Mouse (Mus musculus) limb, embryonic 15.5 days (tissue): Measurements from ENCODE around the gene Zmynd8. TPM values are rescaled to one million over a fixed set of nuclear protein-coding genes. Genes with fewer than 3 reads are reported as not detected.
"Not testable (repeated sequence)": the region's sequence is repeated elsewhere in the genome, so short reads cannot be mapped to it uniquely, and the experiment has no call there.

Source experiments
- ATAC-seq: fragments of 200-750 bp; cut with Nextera tagmentation; 2 replicates; pipeline ENCODE4 v1.8.0; 2017; ENCODE audit warnings: low read depth, moderate TSS enrichment; ENCODE audit not compliant: insufficient number of reproducible peaks, low FRiP score, low TSS enrichment
- H3K27ac ChIP-seq: fragments of 300-500 bp; sonication (generic); 2 replicates; pipeline ENCODE4 v1.5.1; 2015; ENCODE audit warnings: moderate library complexity, mild to moderate bottlenecking, inconsistent platforms
- H3K27me3 ChIP-seq: fragments of 300-500 bp; sonication (generic); 2 replicates; pipeline ENCODE4 v1.6.1; 2015; ENCODE audit warnings: inconsistent platforms
- H3K36me3 ChIP-seq: fragments of 300-500 bp; sonication (generic); 2 replicates; pipeline ENCODE4 v1.6.1; 2015; ENCODE audit warnings: inconsistent platforms
- H3K4me1 ChIP-seq: fragments of 300-500 bp; sonication (generic); 2 replicates; pipeline ENCODE4 v1.6.1; 2015; ENCODE audit warnings: inconsistent platforms
- H3K4me2 ChIP-seq: fragments of 300-500 bp; sonication (generic); 2 replicates; pipeline ENCODE4 v1.6.1; 2015; ENCODE audit warnings: mild to moderate bottlenecking, inconsistent platforms
- H3K4me3 ChIP-seq: fragments of 300-500 bp; sonication (generic); 2 replicates; pipeline ENCODE4 v1.5.1; 2015; ENCODE audit warnings: mild to moderate bottlenecking, inconsistent platforms
- H3K9ac ChIP-seq: fragments of 300-500 bp; sonication (generic); 2 replicates; pipeline ENCODE4 v1.6.1; 2015; ENCODE audit warnings: inconsistent platforms
- H3K9me3 ChIP-seq: fragments of 300-500 bp; sonication (generic); 2 replicates; pipeline ENCODE4 v1.6.1; 2016; ENCODE audit warnings: inconsistent platforms
- WGBS: fragments of 180-500 bp; shearing (Covaris S2); methylation state at CpG from one replicate; pipeline ENCODE4 v1.1.7; 2015; 5-methylcytosine and 5-hydroxymethylcytosine counted together
- polyA plus RNA-seq: library from polyadenylated mRNA; unstranded; fragments of >200 nt; fragmentation: Nextera tagmentation; extraction: Ambion mirVana; gene quantifications from 2 replicates; pipeline ENCODE4 v1.2.1, GENCODE M21; 2015

Zmynd8 gene
- polyA plus RNA-seq, 1 experiment from 2014 or later = 52.2 TPM

GRCm38 (mm10) chr2:165808179-165808975 lies 90.4 kb downstream of the Zmynd8 start:
- H3K9ac ChIP-seq = no peak overlapping the region
- no peaks in the 10 kb centered on the region; the same call in 1 of the 2 replicates for H3K4me1 ChIP-seq
- no peaks in the 10 kb centered on the region for H3K27me3 ChIP-seq
- H3K36me3 ChIP-seq = peaks cover 86% of the 10 kb centered on the region
- no peak overlapping the region for H3K4me3 ChIP-seq
- peak overlapping the region; percentile 17; the same call in 1 of the 2 replicates for H3K27ac ChIP-seq
- WGBS = 90% methylated on average over 12 of the region's 12 CpGs
- ATAC-seq = no peak
- H3K4me2 ChIP-seq = no peak overlapping the region
- H3K9me3 ChIP-seq = no peaks in the 10 kb centered on the region

GRCm38 (mm10) chr2:165800174-165800573 lies 98.6 kb downstream of the Zmynd8 start:
- not testable (repeated sequence) for H3K4me3 ChIP-seq, H3K27me3 ChIP-seq, H3K9me3 ChIP-seq, H3K4me1 ChIP-seq, ATAC-seq, H3K9ac ChIP-seq, H3K4me2 ChIP-seq, H3K27ac ChIP-seq
- H3K36me3 ChIP-seq = peaks cover 80% of the 10 kb centered on the region
- WGBS = 93% methylated on average over 3 of the region's 3 CpGs

- Histone ChIP-seq H3K36me3 (peaks cover 83% of the 10 kb centered on the region), H3K4me1 (no peaks in the 10 kb centered on the region), H3K27ac (no peak overlapping the region), H3K4me2 (no peak overlapping the region), H3K4me3 (no peak overlapping the region), H3K27me3 (no peaks in the 10 kb centered on the region), H3K9me3 (no peaks in the 10 kb centered on the region), H3K9ac (no peak overlapping the region)
- ATAC-seq = no peak
- WGBS = 70% methylated on average over 8 of the region's 8 CpGs
Measured at GRCm38 (mm10) chr2:165797876-165798275, 100.9 kb downstream of the Zmynd8 start.

GRCm38 (mm10) chr2:165793283-165793638 lies 105.6 kb downstream of the Zmynd8 start:
- H3K27ac ChIP-seq = no peak overlapping the region
- 0 out of 2 replicates have a peak, but pooled peaks cover 2% of the 10 kb centered on the region for H3K4me1 ChIP-seq
- H3K36me3 ChIP-seq = peaks cover 92% of the 10 kb centered on the region
- WGBS = 77% methylated on average over 3 of the region's 3 CpGs
- ATAC-seq = no peak
- no peaks in the 10 kb centered on the region for H3K27me3 ChIP-seq
- no peak overlapping the region for H3K9ac ChIP-seq
- H3K9me3 ChIP-seq = no peaks in the 10 kb centered on the region
- no peak overlapping the region for H3K4me3 ChIP-seq
- no peak overlapping the region for H3K4me2 ChIP-seq

- Histone ChIP-seq H3K27ac (no peak overlapping the region), H3K9ac (no peak overlapping the region), H3K9me3 (no peaks in the 10 kb centered on the region), H3K27me3 (no peaks in the 10 kb centered on the region), H3K4me2 (no peak overlapping the region), H3K4me1 (peaks cover 7% of the 10 kb centered on the region), H3K36me3 (peaks cover 92% of the 10 kb centered on the region), H3K4me3 (no peak overlapping the region)
- WGBS = 81% methylated on average over 25 of the region's 25 CpGs
- ATAC-seq = no peak
Measured at GRCm38 (mm10) chr2:165792431-165793282, 106.2 kb downstream of the Zmynd8 start.

GRCm38 (mm10) chr2:165791657-165792056 lies 107.2 kb downstream of the Zmynd8 start:
- H3K9me3 ChIP-seq = no peaks in the 10 kb centered on the region
- peaks cover 9% of the 10 kb centered on the region for H3K4me1 ChIP-seq
- H3K36me3 ChIP-seq = peaks cover 91% of the 10 kb centered on the region
- ATAC-seq = no peak
- 62% methylated on average over 9 of the region's 9 CpGs for WGBS
- H3K27ac ChIP-seq = no peak overlapping the region
- no peaks in the 10 kb centered on the region for H3K27me3 ChIP-seq
- no peak overlapping the region for H3K4me3 ChIP-seq
- no peak overlapping the region for H3K9ac ChIP-seq
- no peak overlapping the region for H3K4me2 ChIP-seq

GRCm38 (mm10) chr2:165791026-165791425 lies 107.8 kb downstream of the Zmynd8 start:
- Histone ChIP-seq H3K9ac (no peak overlapping the region), H3K4me3 (no peak overlapping the region), H3K4me2 (no peak overlapping the region), H3K4me1 (peaks cover 9% of the 10 kb centered on the region), H3K27ac (no peak overlapping the region), H3K27me3 (no peaks in the 10 kb centered on the region), H3K9me3 (no peaks in the 10 kb centered on the region), H3K36me3 (peaks cover 90% of the 10 kb centered on the region)
- ATAC-seq = no peak
- WGBS = 73% methylated on average over 7 of the region's 7 CpGs

GRCm38 (mm10) chr2:165789667-165790066 lies 109.1 kb downstream of the Zmynd8 start:
- Histone ChIP-seq H3K4me3 (no peak overlapping the region), H3K4me1 (peaks cover 9% of the 10 kb centered on the region), H3K27me3 (no peaks in the 10 kb centered on the region), H3K4me2 (no peak overlapping the region), H3K27ac (no peak overlapping the region), H3K9ac (no peak overlapping the region), H3K9me3 (no peaks in the 10 kb centered on the region), H3K36me3 (peaks cover 94% of the 10 kb centered on the region)
- ATAC-seq = no peak
- WGBS = 93% methylated on average over 3 of the region's 3 CpGs

GRCm38 (mm10) chr2:165788796-165789195 lies 110.0 kb downstream of the Zmynd8 start:
- Histone ChIP-seq H3K27ac (no peak overlapping the region), H3K4me1 (peaks cover 9% of the 10 kb centered on the region), H3K9ac (no peak overlapping the region), H3K4me3 (no peak overlapping the region), H3K36me3 (peaks cover 96% of the 10 kb centered on the region), H3K27me3 (no peaks in the 10 kb centered on the region), H3K9me3 (no peaks in the 10 kb centered on the region), H3K4me2 (no peak overlapping the region)
- no peak for ATAC-seq
- 89% methylated on average over 9 of the region's 9 CpGs for WGBS

- Histone ChIP-seq H3K4me3 (no peak overlapping the region), H3K27ac (peak overlapping the region; percentile 18; the same call in 1 of the 2 replicates), H3K27me3 (no peaks in the 10 kb centered on the region), H3K9me3 (no peaks in the 10 kb centered on the region), H3K4me1 (peaks cover 9% of the 10 kb centered on the region), H3K36me3 (peaks cover 96% of the 10 kb centered on the region), H3K4me2 (no peak overlapping the region), H3K9ac (no peak overlapping the region)
- ATAC-seq = no peak
- WGBS = 51% methylated on average over 11 of the region's 11 CpGs
Measured at GRCm38 (mm10) chr2:165788005-165788404, 110.8 kb downstream of the Zmynd8 start.

- H3K27ac ChIP-seq = no peak overlapping the region
- H3K9me3 ChIP-seq = no peaks in the 10 kb centered on the region
- no peaks in the 10 kb centered on the region for H3K27me3 ChIP-seq
- peaks cover 88% of the 10 kb centered on the region for H3K36me3 ChIP-seq
- ATAC-seq = no peak
- no peak overlapping the region for H3K4me3 ChIP-seq
- 65% methylated on average over 1 of the region's 1 CpGs for WGBS
- H3K9ac ChIP-seq = no peak overlapping the region
- no peak overlapping the region for H3K4me2 ChIP-seq
- peaks cover 15% of the 10 kb centered on the region for H3K4me1 ChIP-seq
Measured at GRCm38 (mm10) chr2:165786467-165786866, 112.3 kb downstream of the Zmynd8 start.
